Mouse (Mus musculus): ENCODE results near the gene Smco3.

GRCm38 (mm10) chr6:136804705-136805408 lies 30.4 kb downstream of the Smco3 start:
- no peak for TF ChIP-seq CTCF (IDR thresholded peaks at IDR 0.05; ENCODE audit: insufficient read depth, low read length)
- TF ChIP-seq POLR2A (IDR thresholded peaks at IDR 0.05; ENCODE audit: borderline replicate concordance, extremely low read depth, low read depth, low read length), result no peak

All from lung, adult 2 months (tissue).